Mouse (Mus musculus): ENCODE measurements around the gene Kcnk16.

The Kcnk16 gene

GRCm38 (mm10) chr14:20233016-20233980 is 35.7 kb downstream of the Kcnk16 start:
- no peak for DNase-seq (ENCODE audit: low read depth, low spot score)

- no peak for DNase-seq (ENCODE audit: low read depth, low spot score)
These were observed 38.9 kb downstream of the Kcnk16 start for GRCm38 (mm10) chr14:20230063-20230491.

GRCm38 (mm10) chr14:20229437-20229836 is 39.6 kb downstream of the Kcnk16 start:
- no peak for DNase-seq (ENCODE audit: low read depth, low spot score)

- no peak for DNase-seq (ENCODE audit: low read depth, low spot score)
These were observed 40.7 kb downstream of the Kcnk16 start for GRCm38 (mm10) chr14:20228336-20228735.

- no peak for DNase-seq (ENCODE audit: low read depth, low spot score)
These were observed 42.0 kb downstream of the Kcnk16 start for GRCm38 (mm10) chr14:20226982-20227381.

GRCm38 (mm10) chr14:20226488-20226887 is 42.5 kb downstream of the Kcnk16 start:
- no peak for DNase-seq (ENCODE audit: low read depth, low spot score)

- no peak for DNase-seq (ENCODE audit: low read depth, low spot score)
These were observed 43.5 kb downstream of the Kcnk16 start for GRCm38 (mm10) chr14:20225525-20225924.

- no peak for DNase-seq (ENCODE audit: low read depth, low spot score)
These were observed 44.3 kb downstream of the Kcnk16 start for GRCm38 (mm10) chr14:20224576-20225218.

GRCm38 (mm10) chr14:20224163-20224562 is 44.8 kb downstream of the Kcnk16 start:
- DNase-seq (ENCODE audit: low read depth, low spot score) = no peak

GRCm38 (mm10) chr14:20223253-20223652 is 45.7 kb downstream of the Kcnk16 start:
- DNase-seq (ENCODE audit: low read depth, low spot score) = no peak

- no peak for DNase-seq (ENCODE audit: low read depth, low spot score)
These were observed 47.9 kb downstream of the Kcnk16 start for GRCm38 (mm10) chr14:20221083-20221482.

- no peak for DNase-seq (ENCODE audit: low read depth, low spot score)
These were observed 49.1 kb downstream of the Kcnk16 start for GRCm38 (mm10) chr14:20219849-20220248.

- no peak for DNase-seq (ENCODE audit: low read depth, low spot score)
These were observed 51.6 kb downstream of the Kcnk16 start for GRCm38 (mm10) chr14:20217299-20217864.

GRCm38 (mm10) chr14:20216561-20217298 is 52.3 kb downstream of the Kcnk16 start:
- no peak for DNase-seq (ENCODE audit: low read depth, low spot score)

GRCm38 (mm10) chr14:20215826-20216225 is 53.2 kb downstream of the Kcnk16 start:
- no peak for DNase-seq (ENCODE audit: low read depth, low spot score)

GRCm38 (mm10) chr14:20214125-20214524 is 54.9 kb downstream of the Kcnk16 start:
- no peak for DNase-seq (ENCODE audit: low read depth, low spot score)

- DNase-seq (ENCODE audit: low read depth, low spot score) = no peak
These were observed 57.0 kb downstream of the Kcnk16 start for GRCm38 (mm10) chr14:20211754-20212601.

Data from retina, adult 2 months (tissue).